Mouse (Mus musculus): ENCODE measurements around the gene Mink1. TPM values are rescaled to one million over a fixed set of nuclear protein-coding genes. Genes with fewer than 3 reads are reported as not detected.

The Mink1 gene
- polyA plus RNA-seq, 1 experiment, result 151 TPM

- peaks cover 31% of the 10 kb centered on the region for H3K4me1 ChIP-seq (replicated peaks; ENCODE audit: control insufficient read depth, insufficient read depth, low read length)
- TF ChIP-seq CTCF (IDR thresholded peaks at IDR 0.05; ENCODE audit: borderline replicate concordance, control insufficient read depth, extremely low read depth, insufficient read depth, low read length, poor library complexity) (no peak), POLR2A (IDR thresholded peaks at IDR 0.05; ENCODE audit: control insufficient read depth, extremely low read depth, insufficient read depth, low read length, poor library complexity) (no peak)
- 21% methylated on average over 5 of the region's 5 CpGs for WGBS
- H3K27me3 ChIP-seq (ENCODE audit: control insufficient read depth, insufficient read depth, low read length), result no peaks in the 10 kb centered on the region
- no peak overlapping the region for H3K4me3 ChIP-seq (ENCODE audit: control insufficient read depth, insufficient read depth, low read length)
- H3K36me3 ChIP-seq (ENCODE audit: control insufficient read depth, insufficient read depth, low read length), result peaks cover 17% of the 10 kb centered on the region
- no peak for DNase-seq
- no peak overlapping the region for H3K27ac ChIP-seq (ENCODE audit: control insufficient read depth, insufficient read depth, low read length)
These were observed 95.8 kb downstream of the Mink1 start for GRCm38 (mm10) chr11:70658521-70658920.

DNA sequence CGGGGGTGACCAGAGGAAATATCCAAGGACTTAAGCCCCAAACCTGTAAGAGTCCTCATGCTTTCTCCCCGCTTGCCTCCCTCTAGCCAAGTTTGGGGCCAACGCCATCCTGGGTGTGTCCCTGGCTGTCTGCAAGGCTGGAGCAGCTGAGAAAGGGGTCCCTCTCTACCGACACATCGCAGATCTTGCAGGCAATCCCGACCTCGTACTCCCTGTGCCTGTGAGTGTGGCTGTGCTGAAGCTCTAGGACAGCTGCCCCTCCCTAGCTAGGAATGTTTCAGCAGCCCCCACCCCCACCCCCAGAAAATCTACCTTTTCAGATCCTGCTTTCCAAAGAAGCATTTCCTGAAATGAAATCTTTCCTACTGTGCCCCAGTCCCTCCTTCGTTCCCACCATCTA is 96.3 kb downstream of the Mink1 start:
- no peak for TF ChIP-seq CTCF (IDR thresholded peaks at IDR 0.05; ENCODE audit: borderline replicate concordance, control insufficient read depth, extremely low read depth, insufficient read depth, low read length, poor library complexity)
- TF ChIP-seq POLR2A (IDR thresholded peaks at IDR 0.05; ENCODE audit: control insufficient read depth, extremely low read depth, insufficient read depth, low read length, poor library complexity), result no peak
- 90% methylated on average over 8 of the region's 8 CpGs for WGBS
- Histone ChIP-seq H3K4me1 (replicated peaks; ENCODE audit: control insufficient read depth, insufficient read depth, low read length) (peaks cover 31% of the 10 kb centered on the region), H3K27ac (ENCODE audit: control insufficient read depth, insufficient read depth, low read length) (no peak overlapping the region), H3K36me3 (ENCODE audit: control insufficient read depth, insufficient read depth, low read length) (peaks cover 21% of the 10 kb centered on the region), H3K27me3 (ENCODE audit: control insufficient read depth, insufficient read depth, low read length) (no peaks in the 10 kb centered on the region), H3K4me3 (ENCODE audit: control insufficient read depth, insufficient read depth, low read length) (no peak overlapping the region)
- DNase-seq, result no peak

GRCm38 (mm10) chr11:70660571-70660970 is 97.9 kb downstream of the Mink1 start:
- no peaks in the 10 kb centered on the region for H3K27me3 ChIP-seq (ENCODE audit: control insufficient read depth, insufficient read depth, low read length)
- H3K4me3 ChIP-seq (ENCODE audit: control insufficient read depth, insufficient read depth, low read length), result no peak overlapping the region
- no peak overlapping the region for H3K27ac ChIP-seq (ENCODE audit: control insufficient read depth, insufficient read depth, low read length)
- TF ChIP-seq CTCF (IDR thresholded peaks at IDR 0.05; ENCODE audit: borderline replicate concordance, control insufficient read depth, extremely low read depth, insufficient read depth, low read length, poor library complexity) (no peak), POLR2A (IDR thresholded peaks at IDR 0.05; ENCODE audit: control insufficient read depth, extremely low read depth, insufficient read depth, low read length, poor library complexity) (no peak)
- H3K36me3 ChIP-seq (ENCODE audit: control insufficient read depth, insufficient read depth, low read length), result peaks cover 34% of the 10 kb centered on the region
- WGBS, result 95% methylated on average over 8 of the region's 8 CpGs
- no peak for DNase-seq
- peaks cover 31% of the 10 kb centered on the region for H3K4me1 ChIP-seq (replicated peaks; ENCODE audit: control insufficient read depth, insufficient read depth, low read length)

GRCm38 (mm10) chr11:70663101-70663500 is 100.4 kb downstream of the Mink1 start:
- no peak overlapping the region for H3K4me3 ChIP-seq (ENCODE audit: control insufficient read depth, insufficient read depth, low read length)
- WGBS, result 94% methylated on average over 8 of the region's 8 CpGs
- TF ChIP-seq POLR2A (IDR thresholded peaks at IDR 0.05; ENCODE audit: control insufficient read depth, extremely low read depth, insufficient read depth, low read length, poor library complexity) (no peak), CTCF (IDR thresholded peaks at IDR 0.05; ENCODE audit: borderline replicate concordance, control insufficient read depth, extremely low read depth, insufficient read depth, low read length, poor library complexity) (no peak)
- no peak for DNase-seq
- H3K27me3 ChIP-seq (ENCODE audit: control insufficient read depth, insufficient read depth, low read length), result no peaks in the 10 kb centered on the region
- H3K4me1 ChIP-seq (replicated peaks; ENCODE audit: control insufficient read depth, insufficient read depth, low read length), result peaks cover 16% of the 10 kb centered on the region
- no peak overlapping the region for H3K27ac ChIP-seq (ENCODE audit: control insufficient read depth, insufficient read depth, low read length)
- H3K36me3 ChIP-seq (ENCODE audit: control insufficient read depth, insufficient read depth, low read length), result peaks cover 34% of the 10 kb centered on the region

GRCm38 (mm10) chr11:70663957-70664356 is 101.3 kb downstream of the Mink1 start:
- no peak for DNase-seq
- 97% methylated on average over 6 of the region's 6 CpGs for WGBS
- H3K4me3 ChIP-seq (ENCODE audit: control insufficient read depth, insufficient read depth, low read length), result no peak overlapping the region
- peaks cover 34% of the 10 kb centered on the region for H3K36me3 ChIP-seq (ENCODE audit: control insufficient read depth, insufficient read depth, low read length)
- no peak overlapping the region for H3K27ac ChIP-seq (ENCODE audit: control insufficient read depth, insufficient read depth, low read length)
- H3K27me3 ChIP-seq (ENCODE audit: control insufficient read depth, insufficient read depth, low read length), result no peaks in the 10 kb centered on the region
- H3K4me1 ChIP-seq (replicated peaks; ENCODE audit: control insufficient read depth, insufficient read depth, low read length), result peaks cover 11% of the 10 kb centered on the region
- no peak for TF ChIP-seq CTCF (IDR thresholded peaks at IDR 0.05; ENCODE audit: borderline replicate concordance, control insufficient read depth, extremely low read depth, insufficient read depth, low read length, poor library complexity)

Other genes starting within 250 kb of the Mink1 start
- 38.5 and 44.2 TPM in 2 replicates for gene Alox12e, start 240.3 kb upstream of the Mink1 start, polyA plus RNA-seq (2012; rRNA removed)
- gene Alox15, start 210.8 kb upstream of the Mink1 start, polyA plus RNA-seq (2012; rRNA removed), result 10.3 and 14.5 TPM in 2 replicates
- gene Pelp1, start 152.8 kb upstream of the Mink1 start, polyA plus RNA-seq (2012; rRNA removed), result 33.0 and 40.4 TPM in 2 replicates
- gene Arrb2, start 130.2 kb upstream of the Mink1 start, polyA plus RNA-seq (2012; rRNA removed), result 213 and 220 TPM in 2 replicates
- 29.1 and 34.8 TPM in 2 replicates for gene Med11, start 111.0 kb upstream of the Mink1 start, polyA plus RNA-seq (2012; rRNA removed)
- 27.0 and 31.2 TPM in 2 replicates for gene Zmynd15, start 103.4 kb upstream of the Mink1 start, polyA plus RNA-seq (2012; rRNA removed)
- gene Cxcl16, start 102.9 kb upstream of the Mink1 start, polyA plus RNA-seq (2012; rRNA removed), result 57.7 and 92.8 TPM in 2 replicates
- gene Tm4sf5, start 57.6 kb upstream of the Mink1 start, polyA plus RNA-seq (2012; rRNA removed), result 7.0 and 8.0 TPM in 2 replicates
- 5.3 and 7.2 TPM in 2 replicates for gene Vmo1, start 48.3 kb upstream of the Mink1 start, polyA plus RNA-seq (2012; rRNA removed)
- gene Gltpd2, start 43.7 kb upstream of the Mink1 start, polyA plus RNA-seq (2012; rRNA removed), result 0.22 and 0.50 TPM in 2 replicates
- gene Psmb6, start 37.5 kb upstream of the Mink1 start, polyA plus RNA-seq (2012; rRNA removed), result 387 and 460 TPM in 2 replicates
- gene Gm40193, start 29.9 kb upstream of the Mink1 start, polyA plus RNA-seq (2012; rRNA removed), result not detected in 2 replicates
- gene Pld2, start 22.8 kb upstream of the Mink1 start, polyA plus RNA-seq (2012; rRNA removed), result 12.8 and 16.1 TPM in 2 replicates
- gene 4930544D05Rik, start 53.0 kb downstream of the Mink1 start, polyA plus RNA-seq (2012; rRNA removed), result 0.15 TPM in 1 of 2 replicates, not detected in the other
- 0.53 and 1.1 TPM in 2 replicates for gene Chrne, start 56.3 kb downstream of the Mink1 start, polyA plus RNA-seq (2012; rRNA removed)
- gene Gp1ba, start 76.2 kb downstream of the Mink1 start, polyA plus RNA-seq (2012; rRNA removed), result 0.04 TPM in 2 replicates
- gene Rnf167, start 84.4 kb downstream of the Mink1 start, polyA plus RNA-seq (2012; rRNA removed), result 285 and 346 TPM in 2 replicates
- gene Slc25a11, start 84.6 kb downstream of the Mink1 start, polyA plus RNA-seq (2012; rRNA removed), result 132 and 162 TPM in 2 replicates
- 3,213 and 4,498 TPM in 2 replicates for gene Pfn1, start 91.8 kb downstream of the Mink1 start, polyA plus RNA-seq (2012; rRNA removed)
- gene Eno3, start 94.3 kb downstream of the Mink1 start, polyA plus RNA-seq (2012; rRNA removed), result 25.3 and 75.8 TPM in 2 replicates
- 27.5 and 32.2 TPM in 2 replicates for gene Spag7, start 106.5 kb downstream of the Mink1 start, polyA plus RNA-seq (2012; rRNA removed)
- 38.4 and 42.7 TPM in 2 replicates for gene Camta2, start 125.2 kb downstream of the Mink1 start, polyA plus RNA-seq (2012; rRNA removed)
- 1.1 and 1.9 TPM in 2 replicates for gene Inca1, start 137.3 kb downstream of the Mink1 start, polyA plus RNA-seq (2012; rRNA removed)
- 25.5 and 32.1 TPM in 2 replicates for gene Kif1c, start 137.7 kb downstream of the Mink1 start, polyA plus RNA-seq (2012; rRNA removed)
- 3.9 and 4.6 TPM in 2 replicates for gene Zfp3, start 201.3 kb downstream of the Mink1 start, polyA plus RNA-seq (2012; rRNA removed)
- 2.4 and 3.1 TPM in 2 replicates for gene Scimp, start 249.7 kb downstream of the Mink1 start, polyA plus RNA-seq (2012; rRNA removed)

All from thymus, adult 2 months (tissue).